Mouse (Mus musculus) stomach, embryonic 16.5 days (tissue): Measurements from ENCODE around the gene Polr3g. TPM values are rescaled to one million over a fixed set of nuclear protein-coding genes. Genes with fewer than 3 reads are reported as not detected.

ENCODE experiments used
- ATAC-seq: fragments of 200-750 bp; cut with Nextera tagmentation; 2 replicates; pipeline ENCODE4 v1.8.0; 2017; ENCODE audit warnings: moderate number of reproducible peaks, moderate TSS enrichment; ENCODE audit not compliant: insufficient read depth, low FRiP score
- H3K27ac ChIP-seq: fragments of 300-500 bp; sonication (generic); 2 replicates; pipeline ENCODE4 v1.5.1; 2014; ENCODE audit warnings: low read length
- H3K27me3 ChIP-seq: fragments of 300-500 bp; sonication (generic); 2 replicates; pipeline ENCODE4 v1.6.1; 2014; ENCODE audit warnings: low read length, control low read depth, mixed read lengths; ENCODE audit not compliant: control insufficient read depth, insufficient read depth
- H3K36me3 ChIP-seq: fragments of 300-500 bp; sonication (generic); 2 replicates; pipeline ENCODE4 v1.6.1; 2014; ENCODE audit warnings: low read length; ENCODE audit not compliant: control insufficient read depth, insufficient read depth
- H3K4me1 ChIP-seq: fragments of 300-500 bp; sonication (generic); 2 replicates; pipeline ENCODE4 v1.6.1; 2014; ENCODE audit warnings: low read length, control low read depth, mixed read lengths; ENCODE audit not compliant: control insufficient read depth, insufficient read depth
- H3K4me2 ChIP-seq: fragments of 300-500 bp; sonication (generic); 2 replicates; pipeline ENCODE4 v1.6.1; 2014; ENCODE audit warnings: low read depth, low read length, mixed read lengths
- H3K4me3 ChIP-seq: fragments of 300-500 bp; sonication (generic); replicated peaks from 2 replicates; pipeline ENCODE4 v1.5.1; 2014; ENCODE audit warnings: mild to moderate bottlenecking, low read length
- H3K9ac ChIP-seq: fragments of 300-500 bp; sonication (generic); 2 replicates; pipeline ENCODE4 v1.6.1; 2014; ENCODE audit warnings: low read length
- H3K9me3 ChIP-seq: fragments of 300-500 bp; sonication (generic); replicated peaks from 2 replicates; pipeline ENCODE4 v1.6.1; 2016; ENCODE audit warnings: low read length, control low read depth; ENCODE audit not compliant: control insufficient read depth
- WGBS: fragments of 180-500 bp; shearing (Covaris S2); extraction: QIAGEN DNeasy Blood & Tissue Kit; methylation state at CpG from one replicate; pipeline ENCODE4 v1.1.7; 2014; 5-methylcytosine and 5-hydroxymethylcytosine counted together
- polyA plus RNA-seq: library from polyadenylated mRNA; unstranded; fragments of >200 nt; fragmentation: Nextera tagmentation; extraction: Ambion mirVana; gene quantifications from 2 replicates; pipeline ENCODE4 v1.2.1, GENCODE M21; 2015

Gene Polr3g
- polyA plus RNA-seq: 20.8 and 25.5 TPM in 2 replicates

DNA sequence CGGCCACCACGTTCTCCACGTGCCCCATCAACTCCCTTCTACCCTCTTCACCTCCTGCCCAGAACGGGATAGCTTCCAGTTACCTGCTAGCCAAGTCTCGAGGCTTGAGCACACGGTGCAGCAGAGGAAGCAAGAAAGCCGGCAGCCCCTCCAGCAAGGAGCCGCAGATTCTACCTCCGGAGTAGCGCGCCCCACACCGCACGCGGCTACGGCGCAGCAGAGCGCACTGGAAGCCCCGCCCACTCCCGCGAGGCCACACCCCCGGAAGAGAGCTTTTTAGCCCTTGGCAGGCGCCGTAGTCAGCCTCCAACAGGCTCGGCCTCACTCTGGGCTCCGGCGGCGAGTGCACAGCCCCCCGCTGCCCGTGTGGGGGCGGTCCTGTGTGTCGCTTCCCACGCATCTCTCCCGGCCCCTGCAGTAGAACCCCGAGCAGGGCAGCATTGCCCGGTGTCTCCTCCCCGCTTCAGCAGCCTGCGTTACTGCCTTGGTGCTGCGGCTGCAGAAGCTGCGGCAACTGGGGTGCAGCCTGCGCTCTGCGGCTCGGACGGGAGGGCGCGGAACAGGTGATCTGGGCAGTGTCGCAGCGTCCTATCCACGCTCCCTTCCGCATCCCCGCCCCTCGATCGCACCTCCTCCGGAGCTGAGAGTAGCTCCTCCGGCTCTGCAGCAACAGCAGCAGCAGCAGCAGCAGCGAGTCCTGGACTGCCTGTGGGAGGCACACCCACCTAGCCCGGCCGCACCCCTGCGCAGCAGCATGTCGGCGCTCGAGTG lies at the start of gene Polr3g, which contains the start of gene Mblac2:
Gene Polr3g, minus strand, starts transcription at position 239 of the 771 bp plus-strand sequence.
Gene Mblac2, plus strand, starts transcription at position 567 of the 771 bp plus-strand sequence.
- no peaks in the 10 kb centered on the region for H3K36me3 ChIP-seq
- peak within 1 kb of the TSS; percentile 96 for H3K27ac ChIP-seq
- 0 out of 2 replicates have a peak, but pooled peaks cover 10% of the 10 kb centered on the region for H3K4me1 ChIP-seq
- H3K9me3 ChIP-seq: no peaks in the 10 kb centered on the region
- H3K9ac ChIP-seq: peak within 1 kb of the TSS; percentile 83
- peak; percentile 96 for ATAC-seq
- H3K4me3 ChIP-seq: peak within 1 kb of the TSS; percentile 92
- WGBS: under 1% methylated on average over 61 of the region's 61 CpGs
- peak within 1 kb of the TSS; percentile 100 for H3K4me2 ChIP-seq
- no peaks in the 10 kb centered on the region for H3K27me3 ChIP-seq

DNA sequence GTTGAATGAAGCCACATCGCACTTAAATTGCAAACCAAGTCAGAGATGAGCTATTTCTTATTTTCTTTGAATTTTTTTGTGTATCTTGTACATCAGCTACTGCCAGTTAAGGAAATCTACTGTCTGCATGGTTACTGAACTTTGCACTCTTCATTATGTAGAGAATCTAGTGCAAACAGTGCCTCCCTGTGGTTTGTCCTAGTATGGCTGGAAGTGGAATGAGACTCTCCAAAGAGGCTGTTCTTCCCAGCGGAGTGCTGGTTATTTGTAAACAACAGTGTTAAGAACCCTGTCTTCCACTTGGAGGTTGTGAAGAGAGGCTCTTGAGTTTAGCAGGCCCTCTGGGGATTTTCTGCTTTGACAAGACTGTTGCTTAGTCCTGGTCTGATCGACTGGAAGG lies 49.6 kb upstream of the Polr3g start:
- ATAC-seq: no peak
- no peaks in the 10 kb centered on the region for H3K36me3 ChIP-seq
- H3K9ac ChIP-seq: no peak overlapping the region
- H3K4me1 ChIP-seq: 0 out of 2 replicates have a peak, but pooled peaks cover 4% of the 10 kb centered on the region
- 23% methylated on average over 3 of the region's 3 CpGs for WGBS
- H3K4me2 ChIP-seq: no peak overlapping the region
- no peaks in the 10 kb centered on the region for H3K9me3 ChIP-seq
- H3K27ac ChIP-seq: no peak overlapping the region
- H3K27me3 ChIP-seq: no peaks in the 10 kb centered on the region
- no peak overlapping the region for H3K4me3 ChIP-seq

DNA sequence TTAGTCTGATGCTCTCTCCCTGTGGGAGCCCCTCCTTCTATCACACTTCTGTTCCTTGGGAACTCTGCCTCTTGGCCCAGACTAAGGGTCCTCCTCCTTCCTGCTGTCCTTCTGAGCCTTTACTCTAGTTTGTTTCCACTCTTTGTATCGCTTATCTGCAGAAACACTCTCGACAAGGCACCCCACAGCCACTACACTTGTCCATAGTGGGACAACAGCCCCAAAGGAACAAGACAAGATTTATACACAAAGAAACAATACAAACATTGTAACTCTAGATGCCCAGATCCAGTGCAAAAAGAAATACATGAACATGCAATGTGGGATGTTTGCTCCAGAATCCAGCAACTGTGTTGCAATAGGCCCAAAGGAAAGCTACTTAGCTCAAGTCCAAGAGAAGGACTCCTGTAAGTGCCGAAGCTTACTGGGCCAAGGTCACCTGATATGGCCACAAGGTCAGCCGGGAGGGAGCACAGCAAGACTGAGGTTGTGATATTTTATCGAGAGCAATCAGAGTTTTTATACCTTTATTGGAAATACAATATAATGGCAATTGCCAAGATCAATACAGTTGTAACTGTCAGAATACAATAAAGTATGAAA lies 46.3 kb upstream of the Polr3g start:
- 81% methylated on average over 5 of the region's 5 CpGs for WGBS
- Histone ChIP-seq H3K4me2 (no peak overlapping the region), H3K27me3 (no peaks in the 10 kb centered on the region), H3K9ac (no peak overlapping the region), H3K27ac (no peak overlapping the region), H3K36me3 (no peaks in the 10 kb centered on the region), H3K4me1 (0 out of 2 replicates have a peak, but pooled peaks cover 4% of the 10 kb centered on the region), H3K4me3 (no peak overlapping the region), H3K9me3 (no peaks in the 10 kb centered on the region)
- no peak for ATAC-seq

DNA sequence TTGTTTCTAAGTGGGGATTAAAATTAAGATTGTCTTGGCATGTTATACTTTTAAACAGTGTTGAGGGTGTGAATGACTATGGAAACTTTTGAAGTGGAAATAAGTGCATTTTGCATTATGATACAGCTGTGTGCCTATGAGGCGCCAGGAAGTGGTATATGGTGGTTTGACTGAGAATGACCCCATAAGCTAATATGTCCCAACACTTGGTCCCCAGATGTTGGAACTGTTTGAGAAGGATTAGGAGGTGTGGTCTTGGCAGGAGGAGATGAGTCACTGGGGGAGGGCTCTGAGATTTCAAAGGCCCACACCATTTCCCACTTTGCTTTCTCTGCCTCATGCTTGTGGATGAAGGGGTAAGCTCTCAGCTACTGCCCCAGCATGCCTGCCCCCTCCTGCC lies 44.5 kb upstream of the Polr3g start:
- no peak overlapping the region for H3K27ac ChIP-seq
- no peak overlapping the region for H3K9ac ChIP-seq
- 89% methylated on average over 1 of the region's 1 CpGs for WGBS
- no peaks in the 10 kb centered on the region for H3K9me3 ChIP-seq
- no peak overlapping the region for H3K4me3 ChIP-seq
- H3K4me1 ChIP-seq: no peaks in the 10 kb centered on the region
- H3K36me3 ChIP-seq: no peaks in the 10 kb centered on the region
- no peaks in the 10 kb centered on the region for H3K27me3 ChIP-seq
- H3K4me2 ChIP-seq: no peak overlapping the region
- ATAC-seq: no peak

DNA sequence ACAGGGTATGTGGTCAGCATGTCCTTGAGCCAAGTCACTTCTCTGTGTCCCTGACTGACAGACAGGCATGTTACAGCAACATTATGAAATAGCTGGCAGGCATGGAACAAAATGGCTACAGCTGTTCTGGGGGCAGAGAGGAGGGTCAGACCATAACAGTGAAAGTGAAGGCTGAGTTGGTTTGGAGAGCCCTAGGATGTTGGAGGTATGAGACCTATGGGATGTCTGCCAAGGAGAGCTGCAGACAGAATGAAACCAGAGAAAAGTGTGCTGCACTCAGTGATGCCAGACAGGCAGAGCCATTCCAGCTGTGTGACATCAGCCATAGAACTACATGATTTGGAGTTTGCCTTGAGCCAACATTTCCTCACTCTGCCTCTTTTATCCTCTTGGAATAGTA lies 44.1 kb upstream of the Polr3g start:
- Histone ChIP-seq H3K4me1 (no peaks in the 10 kb centered on the region), H3K27me3 (no peaks in the 10 kb centered on the region), H3K4me2 (no peak overlapping the region), H3K9ac (no peak overlapping the region), H3K27ac (no peak overlapping the region), H3K9me3 (no peaks in the 10 kb centered on the region), H3K36me3 (no peaks in the 10 kb centered on the region), H3K4me3 (no peak overlapping the region)
- no peak for ATAC-seq

DNA sequence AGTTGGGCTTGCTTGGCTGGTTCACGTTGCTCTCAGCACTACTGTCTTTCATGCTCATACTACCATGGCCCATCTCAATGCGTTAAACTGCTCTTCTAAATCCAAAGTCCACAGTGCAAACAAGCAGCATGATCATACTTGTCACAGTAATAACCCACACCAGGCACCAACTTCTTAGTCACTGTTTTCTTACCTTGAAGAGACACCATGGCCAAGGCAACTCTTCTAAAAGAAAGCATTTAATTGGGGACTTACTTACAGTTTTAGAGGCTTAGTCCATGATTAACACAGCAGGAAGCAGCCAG lies 33.2 kb upstream of the Polr3g start:
- H3K4me2 ChIP-seq: no peak overlapping the region
- WGBS: 41% methylated on average over 2 of the region's 2 CpGs
- H3K27me3 ChIP-seq: no peaks in the 10 kb centered on the region
- no peaks in the 10 kb centered on the region for H3K9me3 ChIP-seq
- H3K36me3 ChIP-seq: no peaks in the 10 kb centered on the region
- no peak overlapping the region for H3K9ac ChIP-seq
- H3K4me1 ChIP-seq: no peaks in the 10 kb centered on the region
- H3K27ac ChIP-seq: no peak overlapping the region; the same call in 1 of the 2 replicates
- no peak overlapping the region for H3K4me3 ChIP-seq
- ATAC-seq: peak; percentile 29; the same call in 1 of the 2 replicates

DNA sequence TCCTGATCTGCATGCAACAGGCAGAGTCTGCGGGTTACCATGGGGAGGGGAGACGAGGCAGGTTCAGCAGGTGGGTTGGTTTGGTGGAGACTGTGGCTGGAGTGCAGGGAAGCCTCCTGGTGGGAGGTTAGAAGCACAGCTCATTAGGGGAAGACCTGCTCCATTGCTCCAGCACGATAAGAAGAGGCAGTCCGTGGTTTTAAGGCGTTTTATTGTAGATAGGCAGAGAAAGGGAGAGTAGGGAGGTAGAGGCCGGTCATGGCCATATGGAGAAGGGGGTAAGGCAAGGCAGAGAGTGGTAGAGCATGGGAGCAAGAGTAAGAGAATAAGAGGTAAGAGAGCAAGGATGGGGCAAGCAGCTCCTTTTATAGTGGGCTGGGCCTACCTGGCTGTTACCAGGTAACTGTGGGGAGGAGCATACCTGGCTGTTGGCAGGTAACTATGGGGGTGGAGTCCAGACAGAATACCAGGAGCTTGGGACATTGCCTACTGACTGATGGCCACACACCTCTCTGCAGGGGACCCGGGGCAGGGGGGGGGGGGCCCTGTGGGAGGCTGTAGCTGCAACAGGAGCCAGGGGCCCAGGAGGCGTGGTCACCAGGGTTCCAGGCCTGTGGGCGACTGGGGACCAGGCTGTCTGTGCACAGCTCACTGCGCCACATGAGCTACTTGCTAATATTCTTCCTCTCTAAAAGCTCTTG lies 32.7 kb upstream of the Polr3g start:
- Histone ChIP-seq H3K9me3 (no peaks in the 10 kb centered on the region), H3K27me3 (no peaks in the 10 kb centered on the region), H3K9ac (no peak overlapping the region), H3K36me3 (no peaks in the 10 kb centered on the region), H3K4me3 (no peak overlapping the region), H3K4me1 (no peaks in the 10 kb centered on the region), H3K27ac (no peak overlapping the region; the same call in 1 of the 2 replicates), H3K4me2 (no peak overlapping the region)
- ATAC-seq: no peak
- 45% methylated on average over 10 of the region's 10 CpGs for WGBS

DNA sequence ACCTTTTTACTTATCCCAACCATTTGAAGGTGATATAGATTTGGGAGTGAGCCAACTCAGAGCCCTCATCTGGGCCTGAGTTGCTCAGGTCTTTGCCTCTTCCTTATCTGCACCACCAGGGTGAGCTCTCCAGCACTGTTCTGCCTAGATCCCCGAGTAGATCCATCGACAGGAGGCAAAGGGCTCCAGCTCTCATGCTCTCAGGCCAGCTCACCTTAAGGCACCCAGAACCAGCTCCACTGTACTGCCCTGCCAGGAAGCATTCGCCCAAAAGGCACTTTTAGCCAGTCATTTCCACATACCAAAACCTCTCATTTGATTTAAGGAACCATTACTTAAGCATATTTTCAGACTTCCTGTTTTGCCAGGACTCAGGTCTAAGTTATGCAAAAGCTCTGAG lies 30.1 kb upstream of the Polr3g start:
- H3K4me2 ChIP-seq: no peak overlapping the region
- H3K27me3 ChIP-seq: no peaks in the 10 kb centered on the region
- no peak for ATAC-seq
- no peaks in the 10 kb centered on the region for H3K9me3 ChIP-seq
- no peak overlapping the region for H3K4me3 ChIP-seq
- H3K9ac ChIP-seq: no peak overlapping the region
- no peaks in the 10 kb centered on the region for H3K4me1 ChIP-seq
- 42% methylated on average over 3 of the region's 3 CpGs for WGBS
- H3K27ac ChIP-seq: no peak overlapping the region
- H3K36me3 ChIP-seq: no peaks in the 10 kb centered on the region

DNA sequence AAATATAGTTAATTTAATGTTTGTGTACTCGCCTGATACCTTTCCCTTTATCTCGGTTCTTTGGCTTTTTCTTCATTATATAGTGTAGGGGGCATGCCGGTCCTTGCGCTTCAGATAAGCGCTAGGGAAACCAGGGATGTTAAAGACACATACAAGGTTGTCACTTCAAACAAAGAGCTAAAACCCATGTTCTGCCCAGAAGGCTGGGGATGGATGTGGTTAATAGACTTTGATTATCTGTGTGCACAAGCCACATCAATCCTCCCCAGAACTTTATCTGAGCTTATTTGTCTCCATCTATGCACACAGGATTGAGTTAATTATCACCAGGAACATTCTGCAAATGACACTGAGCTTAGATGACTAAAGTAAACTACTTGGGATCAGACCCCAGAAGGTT lies 25.8 kb upstream of the Polr3g start:
- Histone ChIP-seq H3K36me3 (no peaks in the 10 kb centered on the region), H3K9me3 (no peaks in the 10 kb centered on the region), H3K4me1 (no peaks in the 10 kb centered on the region), H3K27ac (no peak overlapping the region), H3K4me2 (no peak overlapping the region), H3K9ac (no peak overlapping the region), H3K4me3 (no peak overlapping the region), H3K27me3 (no peaks in the 10 kb centered on the region)
- WGBS: 69% methylated on average over 5 of the region's 5 CpGs
- ATAC-seq: no peak
